ENCODE assay signal across 7 mouse cellular contexts in the genomic region with DNA sequence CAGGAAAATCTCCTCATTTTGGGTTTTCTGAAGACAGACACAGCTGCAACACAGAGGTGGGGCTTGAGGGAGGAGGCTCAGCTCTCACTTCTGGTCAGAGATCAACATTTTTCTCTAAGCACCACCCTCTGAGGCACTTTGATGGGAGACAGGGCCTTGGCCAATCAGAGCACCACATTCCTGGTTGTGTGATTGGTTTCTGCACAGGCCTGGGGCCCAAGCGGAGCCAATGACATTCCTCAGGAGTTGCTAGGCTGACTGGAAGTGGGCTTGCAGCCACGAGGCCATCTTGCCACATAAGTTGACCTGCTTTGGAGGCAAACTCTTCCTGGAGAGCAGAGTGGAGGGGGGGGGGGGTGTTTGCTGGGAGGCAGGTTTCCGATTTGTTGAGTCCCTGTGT. TPM values are rescaled to one million over a fixed set of nuclear protein-coding genes. Genes with fewer than 3 reads are reported as not detected.
DNase-seq lines count a peak whose midpoint lies in the region; ATAC-seq lines count a peak whose summit lies in the region.

No protein-coding gene starts in this region.

- H3K4me1 ChIP-seq in neural tube, embryonic 13.5 days (replicated peaks) = peaks cover under 1% of the 10 kb centered on the region; the same call in 1 of the 2 replicates

- DNase-seq in urinary bladder, postnatal 14 days (ENCODE audit: low spot score) = peak; percentile 65
- no peak for DNase-seq in urinary bladder, postnatal 10 days (ENCODE audit: low spot score)
- DNase-seq in embryo, embryonic 11 days = peak; percentile 84
- peak; percentile 39 to 58 for DNase-seq in heart, postnatal 14 days
- DNase-seq in layer of hippocampus, postnatal 14 days (ENCODE audit: low spot score in 2 of 2) = peak; percentile 22 to 61
- no peak for DNase-seq in thymus, postnatal 10 days (ENCODE audit: low spot score in 2 of 2)

- no peak for ATAC-seq in neural tube, embryonic 13.5 days (ENCODE audit: low read depth)

- no peak overlapping the region for H3K4me3 ChIP-seq in neural tube, embryonic 13.5 days

- H3K36me3 ChIP-seq in neural tube, embryonic 13.5 days = no peaks in the 10 kb centered on the region

- WGBS in neural tube, embryonic 13.5 days = 47% methylated on average over 3 of the region's 3 CpGs

- H3K27ac ChIP-seq in neural tube, embryonic 13.5 days (replicated peaks) = peak overlapping the region; percentile 28; the same call in 1 of the 2 replicates

- no peaks in the 10 kb centered on the region for H3K9me3 ChIP-seq in neural tube, embryonic 13.5 days

- peaks cover 4% of the 10 kb centered on the region; the same call in 1 of the 2 replicates for H3K27me3 ChIP-seq in neural tube, embryonic 13.5 days

- intact Hi-C loops in heart, postnatal 14 days (cut with DNase I) = loop anchor here (5.0 kb wide), 1 partner anchor 35 kb away; no protein-coding TSS in a partner anchor

- no peak overlapping the region for H3K4me2 ChIP-seq in neural tube, embryonic 13.5 days

- no peak overlapping the region for H3K9ac ChIP-seq in neural tube, embryonic 13.5 days

RNA-seq across cellular contexts. Expression of gene Ccne1, which starts 4.7 kb away (rescaled TPM):
- 1 to 10 TPM; 1.2 to 1.9 TPM for total RNA-seq in heart, postnatal 14 days (2021)
- total RNA-seq in layer of hippocampus, postnatal 14 days (2021) = 10 to 100 TPM; 10.4 to 10.8 TPM
- polyA plus RNA-seq in neural tube, embryonic 13.5 days (2015; fragmentation: Nextera tagmentation; extraction: Ambion mirVana) = 18.1 and 18.2 TPM in 2 replicates

Comparison
In these comparisons a context has a peak if more than half of its experiments do, and no peak if none do; other contexts are left out.
1. DNase-seq: peak in urinary bladder, postnatal 14 days (single experiment), embryo, embryonic 11 days (single experiment), heart, postnatal 14 days (2 of 2) and layer of hippocampus, postnatal 14 days (2 of 2); none in urinary bladder, postnatal 10 days (single experiment) and thymus, postnatal 10 days (0 of 2).